Mouse (Mus musculus) left cerebral cortex, adult 11 months (tissue): ENCODE measurements around the gene Wdr17.

Source experiments
- DNase-seq: peaks from one replicate; pipeline ENCODE4 v3.0.0; 2022; ENCODE audit warnings: low spot score

Wdr17 gene

DNA sequence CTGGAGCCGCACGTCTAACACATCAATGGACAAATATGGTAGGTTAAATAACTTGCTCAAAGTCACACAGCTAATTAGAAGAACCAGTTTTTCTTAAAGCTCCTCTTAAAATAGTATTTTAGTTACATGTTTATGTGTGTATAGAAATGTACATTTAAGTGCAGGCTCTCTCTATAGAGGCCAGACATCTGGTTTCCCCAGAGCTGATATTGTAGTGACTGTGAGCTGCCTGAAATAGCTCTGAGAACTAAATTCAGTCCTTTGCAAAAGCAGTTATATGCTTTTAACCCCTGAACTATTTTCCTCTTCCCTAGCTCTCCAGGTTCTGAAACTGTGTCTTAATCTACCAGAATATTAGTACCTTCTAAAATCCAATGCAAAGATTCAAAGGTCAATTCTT lies 289.6 kb downstream of the Wdr17 start:
- DNase-seq, result no peak

DNA sequence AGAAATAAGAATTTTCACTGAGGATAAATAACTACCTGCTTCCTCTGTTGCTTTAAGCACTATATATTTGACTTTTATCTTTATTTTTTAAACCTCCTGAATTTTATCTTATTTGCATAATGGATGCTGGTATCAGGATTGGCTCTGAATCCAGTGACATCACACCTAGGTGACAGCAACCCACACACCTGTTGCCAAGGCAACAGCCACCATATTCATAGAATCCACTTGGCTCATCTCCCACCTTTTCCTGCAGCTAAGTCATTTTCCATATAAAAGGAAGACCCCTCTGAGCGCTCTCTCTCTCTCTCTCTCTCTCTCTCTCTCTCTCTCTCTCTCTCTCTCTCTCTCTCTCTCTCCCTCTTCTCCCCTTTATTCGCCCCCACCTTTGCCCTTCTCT lies 290.0 kb downstream of the Wdr17 start:
- peak; percentile 18 for DNase-seq

DNA sequence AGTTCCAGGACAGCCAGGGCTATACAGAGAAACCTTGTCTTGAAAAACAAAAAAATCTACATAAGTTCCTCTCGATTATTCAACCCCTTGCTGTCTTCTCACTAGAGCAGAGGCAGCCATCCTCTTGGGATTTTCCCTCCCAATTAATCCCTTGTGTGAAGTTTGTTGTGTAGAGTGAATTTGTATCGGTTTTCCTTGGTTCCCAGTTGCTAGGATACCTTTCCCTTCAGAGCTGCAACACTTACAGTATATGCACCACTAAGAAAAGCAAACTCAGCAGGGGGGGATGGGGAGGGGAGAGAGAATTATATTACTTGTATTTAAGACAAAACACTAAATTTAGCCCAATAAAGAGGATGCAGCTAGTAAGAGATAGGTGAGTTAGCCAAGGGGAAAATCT lies 290.9 kb downstream of the Wdr17 start:
- no peak for DNase-seq

DNA sequence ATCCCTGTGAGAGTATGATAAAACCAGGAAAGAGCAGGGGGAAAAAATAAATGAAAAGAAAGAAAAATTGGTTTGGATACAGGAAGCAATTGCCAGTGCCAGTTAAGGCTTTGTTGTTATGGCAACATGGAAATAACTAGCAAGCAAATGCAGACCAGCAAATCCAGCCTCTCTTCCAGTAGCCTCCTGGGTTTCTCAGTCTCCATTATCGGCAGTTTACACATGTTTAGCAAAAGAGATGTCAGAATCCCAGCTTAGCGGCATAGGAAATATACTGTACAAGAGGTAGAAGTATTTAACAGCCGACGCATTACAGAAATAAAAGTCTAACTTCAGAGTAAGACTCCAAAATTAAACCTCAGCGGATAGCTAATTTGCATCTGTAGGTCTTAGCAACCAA lies 292.4 kb downstream of the Wdr17 start:
- DNase-seq, result peak; percentile 18

DNA sequence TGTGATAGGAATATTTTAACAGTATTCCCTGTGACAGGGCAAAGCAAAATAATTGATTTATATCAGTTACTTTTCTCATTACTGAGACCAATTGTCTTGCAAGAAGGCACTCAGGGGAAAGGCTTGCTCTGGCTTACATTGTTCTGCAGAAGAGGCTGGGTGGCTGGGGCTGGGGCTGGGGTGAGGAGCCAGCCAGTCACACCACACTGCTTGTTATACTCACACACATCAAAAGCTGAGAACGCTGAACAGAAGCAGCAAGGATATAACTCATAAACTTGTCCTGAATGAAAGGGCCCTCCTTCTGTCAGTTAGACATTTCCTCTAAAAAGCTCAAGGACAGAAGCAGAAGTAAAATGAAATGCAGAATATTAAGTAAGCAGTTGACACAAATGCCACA lies 304.1 kb downstream of the Wdr17 start:
- DNase-seq, result no peak

DNA sequence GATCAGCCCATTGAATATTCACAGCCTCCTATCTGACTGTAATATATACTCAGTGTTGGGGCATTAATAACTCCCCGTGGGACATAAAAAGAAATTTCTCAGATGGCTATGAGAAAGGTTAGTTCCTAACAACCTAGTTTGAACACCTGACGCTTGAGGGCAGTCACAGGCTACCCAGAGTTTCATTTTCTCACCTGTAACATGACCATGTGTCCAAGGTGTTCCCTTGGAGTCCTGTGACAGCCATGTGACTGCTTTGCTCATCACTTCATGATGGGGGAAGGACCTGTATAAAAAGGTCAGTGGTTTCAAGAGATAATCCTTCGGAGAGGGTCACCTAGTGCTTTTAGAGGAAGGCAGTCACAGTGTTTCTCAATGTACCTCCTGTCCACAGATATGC lies 305.5 kb downstream of the Wdr17 start:
- DNase-seq, result no peak
